Mouse (Mus musculus) forelimb bud, embryonic 11.5 days (tissue): Measurements from ENCODE around the gene Nrbp1.

Experiments
- DNase-seq: peaks from one replicate; pipeline ENCODE4 v3.0.0-alpha.2; 2012; ENCODE audit warnings: low read depth, low spot score

Gene Nrbp1

DNA sequence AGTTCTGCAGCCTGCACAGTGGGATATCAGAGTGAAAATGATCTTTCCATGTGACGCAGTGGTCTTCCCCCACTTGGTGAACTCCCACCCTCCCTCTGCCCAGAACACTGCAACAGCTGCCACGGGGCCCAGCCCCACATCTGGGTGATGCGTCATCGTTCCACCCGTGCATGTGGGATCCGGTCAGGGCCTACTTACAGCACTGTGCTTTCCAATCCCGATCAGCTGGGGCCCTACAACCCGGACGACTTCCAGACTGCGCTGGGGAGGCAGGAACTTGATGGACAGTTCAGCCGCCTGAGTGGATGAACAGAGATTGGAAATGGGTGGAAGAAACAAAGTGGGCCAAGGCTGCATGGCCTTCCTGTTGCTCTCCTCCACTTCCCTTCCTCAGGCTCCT lies 17.0 kb downstream of the Nrbp1 start:
- no peak for DNase-seq

DNA sequence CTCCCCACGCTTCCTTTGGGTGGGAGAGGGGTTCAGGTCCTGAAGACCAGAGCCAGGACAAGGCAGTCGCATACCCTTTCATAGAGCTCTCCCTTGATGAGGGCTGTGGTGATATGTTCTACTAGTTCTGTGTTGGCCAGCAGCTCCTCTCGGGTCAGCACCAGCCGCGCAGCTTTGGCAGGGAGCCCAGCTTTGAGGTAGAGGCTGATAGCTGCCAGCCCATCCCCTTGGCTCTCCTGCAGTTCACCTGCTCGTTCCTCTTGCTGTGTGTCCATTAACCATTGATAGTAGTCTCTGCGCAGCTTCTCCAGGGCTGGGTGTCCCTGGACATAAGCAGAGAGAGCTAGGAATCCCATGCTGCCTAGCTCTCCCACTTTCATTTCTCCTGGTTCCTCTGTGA lies 25.4 kb downstream of the Nrbp1 start:
- DNase-seq: no peak

DNA sequence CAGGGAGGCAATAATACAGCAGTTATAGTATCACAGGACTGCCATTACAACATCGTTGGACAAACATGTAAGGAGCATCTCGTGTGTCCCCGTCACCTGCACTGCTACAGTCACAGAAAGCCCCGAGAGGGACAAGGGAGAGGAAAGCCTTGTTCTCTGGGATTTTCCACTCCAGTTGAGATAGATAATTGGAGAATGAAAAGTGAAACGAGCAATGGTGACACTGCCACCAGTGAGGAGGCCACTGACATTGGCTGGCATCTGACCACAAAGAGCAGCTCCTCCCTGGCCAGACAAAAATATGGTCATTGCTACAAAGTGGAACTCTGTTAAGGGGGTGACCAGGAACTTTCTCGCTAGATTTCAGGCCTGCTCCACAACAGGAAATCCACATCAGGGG lies 27.0 kb downstream of the Nrbp1 start:
- DNase-seq: no peak

DNA sequence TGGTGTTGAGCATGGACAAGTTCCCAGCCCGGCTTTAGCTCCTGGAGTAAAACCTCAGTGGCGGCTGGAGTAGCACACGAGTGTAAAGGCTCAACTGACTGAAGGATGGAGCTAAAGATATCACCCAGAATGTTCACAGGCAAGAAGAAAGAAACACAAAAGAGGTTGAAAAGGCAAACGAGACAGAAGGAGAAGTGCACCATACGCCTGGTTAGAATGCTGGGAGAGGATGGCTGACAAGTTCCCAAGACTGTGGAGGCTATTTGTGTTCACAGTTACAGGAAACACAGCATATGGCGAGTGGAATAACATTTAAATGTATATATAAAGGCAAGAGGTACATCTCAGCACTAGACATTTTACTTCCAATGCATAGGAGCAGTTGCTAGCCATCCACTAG lies 32.4 kb downstream of the Nrbp1 start:
- no peak for DNase-seq

DNA sequence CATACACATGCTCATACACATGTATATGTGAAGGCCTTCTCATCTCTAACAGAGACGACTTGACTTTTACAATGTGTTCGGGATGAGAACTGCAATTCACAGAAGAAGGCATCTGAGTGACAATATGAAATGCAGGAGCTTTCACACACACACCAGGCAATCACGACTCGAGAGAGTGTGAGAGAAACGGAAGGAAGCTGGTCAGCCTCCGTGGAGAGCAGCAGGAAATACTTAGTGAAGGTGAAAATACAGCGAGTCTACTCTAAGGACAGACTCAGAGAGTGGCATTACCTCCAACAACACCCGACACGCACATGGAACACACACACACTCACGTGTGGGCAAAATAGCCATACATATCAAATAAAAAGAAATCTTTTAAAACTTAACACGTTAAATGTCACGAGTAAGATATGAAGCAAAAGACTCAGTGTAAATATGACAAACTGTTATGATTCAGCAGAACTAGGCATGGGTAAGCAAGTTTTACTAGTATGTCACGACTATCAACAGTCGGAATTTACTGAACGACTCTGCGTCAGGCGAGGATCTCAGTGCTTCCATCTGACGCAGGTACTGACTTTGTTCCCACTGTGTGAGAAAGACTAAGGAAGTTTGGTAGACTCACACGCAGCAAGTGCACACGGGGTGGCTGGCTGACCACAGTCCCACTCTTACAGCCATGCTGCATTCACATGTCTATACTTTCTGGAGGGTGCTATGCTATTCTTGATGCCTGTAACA lies 38.8 kb downstream of the Nrbp1 start:
- no peak for DNase-seq

DNA sequence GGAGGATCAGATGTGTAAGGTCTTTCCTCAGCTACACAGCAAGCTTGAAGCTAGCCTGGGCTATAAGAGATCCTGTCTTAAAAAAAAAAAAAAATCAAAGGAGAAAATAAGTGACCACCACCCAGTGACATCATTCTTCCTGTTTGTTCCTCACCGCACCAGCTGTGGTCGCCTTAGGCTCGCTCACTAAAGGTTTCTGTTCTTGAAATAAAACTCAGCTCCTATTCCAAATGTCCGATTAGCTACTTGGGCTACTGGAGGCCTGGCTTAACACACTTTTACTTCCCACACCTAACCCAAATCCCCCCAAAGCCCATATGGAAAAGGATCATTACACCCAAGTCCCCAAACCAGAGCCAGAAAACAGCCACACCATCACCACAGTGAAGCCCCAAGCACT lies 47.6 kb downstream of the Nrbp1 start:
- no peak for DNase-seq

GRCm38 (mm10) chr5:31288655-31289054 lies 48.0 kb downstream of the Nrbp1 start:
- DNase-seq: no peak

GRCm38 (mm10) chr5:31289626-31290230 lies 49.1 kb downstream of the Nrbp1 start:
- DNase-seq: no peak

DNA sequence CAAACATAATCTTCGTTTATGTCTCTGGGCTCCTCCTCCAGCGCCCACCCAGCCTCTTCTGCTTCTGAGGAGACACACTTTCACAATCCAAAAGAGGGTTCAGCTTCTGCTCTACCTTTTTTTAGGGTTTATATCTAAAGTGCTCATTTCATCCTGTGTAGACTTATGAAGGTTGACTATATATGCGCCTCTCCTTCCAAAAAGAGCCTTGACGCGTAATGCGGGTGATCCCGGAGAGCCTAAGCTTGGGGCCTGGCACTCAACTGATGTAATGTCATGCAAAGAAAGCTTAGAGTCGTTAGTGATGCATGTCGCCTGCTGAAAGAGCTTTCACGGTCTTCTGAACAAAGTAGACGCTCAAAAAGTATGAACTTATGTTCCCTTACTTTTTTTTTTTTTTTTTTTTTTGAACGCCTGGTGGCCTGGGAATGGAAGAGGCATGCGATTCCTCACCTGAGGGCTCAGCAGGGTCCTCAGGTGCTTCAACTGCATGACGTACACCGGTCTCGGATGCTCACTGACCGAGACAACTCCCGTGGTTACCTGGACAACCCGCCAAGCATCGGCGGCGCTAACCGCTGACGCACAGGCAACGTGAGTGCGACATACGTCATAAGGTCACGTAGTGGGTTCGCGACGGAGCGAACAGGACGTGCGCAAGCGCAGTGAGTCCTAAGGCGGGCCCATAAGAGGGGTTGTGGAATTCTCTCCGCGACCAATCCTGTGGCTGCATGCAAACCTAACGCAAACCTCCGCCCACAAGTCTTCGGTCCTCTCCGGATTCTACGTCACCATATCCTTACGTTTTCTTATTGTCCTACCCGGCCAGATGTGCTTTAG lies 50.1 kb downstream of the Nrbp1 start, which contains the start of gene Ift172:
Ift172 (minus strand) TSS at position 596 of the 840 bp plus-strand sequence.
- peak; percentile 100 for DNase-seq

DNA sequence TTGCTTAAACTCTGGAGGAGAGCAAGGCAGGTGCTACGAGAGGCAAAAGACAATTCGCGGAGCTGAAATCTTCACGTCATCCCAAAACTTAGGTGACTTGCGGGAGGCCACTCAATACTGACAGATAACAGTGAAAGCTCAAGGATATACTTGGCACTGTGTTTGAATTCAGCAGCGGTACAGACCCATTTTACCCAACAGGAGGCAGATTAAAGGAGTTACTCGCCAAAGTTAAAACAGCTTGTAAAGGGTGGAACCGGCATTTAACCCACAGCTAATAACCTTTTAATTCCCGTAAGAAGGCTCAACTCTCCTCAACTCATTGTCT lies 50.7 kb downstream of the Nrbp1 start:
- no peak for DNase-seq

GRCm38 (mm10) chr5:31294964-31295605 lies 54.4 kb downstream of the Nrbp1 start:
- DNase-seq: no peak

DNA sequence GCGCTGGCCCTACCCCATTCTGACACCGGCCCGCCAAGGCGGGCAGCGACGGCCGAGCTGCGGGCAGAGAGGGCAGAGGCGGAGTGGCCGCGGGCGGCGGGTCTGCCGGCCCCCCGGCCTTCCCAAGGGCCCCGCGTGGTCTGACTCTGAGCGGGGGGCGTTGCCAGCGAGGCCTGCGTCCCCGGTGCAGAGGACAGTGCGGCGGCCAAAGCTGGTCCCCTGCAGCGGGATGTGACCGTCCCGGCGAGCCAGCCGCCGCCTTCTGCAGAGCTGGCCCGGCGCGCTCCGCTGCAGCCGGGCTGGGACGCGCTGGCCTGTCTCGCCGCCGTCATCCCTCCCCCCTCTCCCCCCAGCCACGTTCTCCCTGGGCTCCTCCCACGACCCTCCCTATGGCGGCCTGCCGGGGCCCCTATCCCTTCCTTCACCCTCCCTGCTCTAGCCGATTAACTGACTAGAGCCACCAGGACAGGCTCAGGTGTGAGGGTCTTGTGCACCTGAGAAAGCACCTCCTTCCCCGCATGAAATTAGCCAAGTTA lies 55.0 kb downstream of the Nrbp1 start, which contains the start of gene Fndc4:
Fndc4 (minus strand) TSS at position 475 of the 536 bp plus-strand sequence.
- DNase-seq: peak; percentile 41

DNA sequence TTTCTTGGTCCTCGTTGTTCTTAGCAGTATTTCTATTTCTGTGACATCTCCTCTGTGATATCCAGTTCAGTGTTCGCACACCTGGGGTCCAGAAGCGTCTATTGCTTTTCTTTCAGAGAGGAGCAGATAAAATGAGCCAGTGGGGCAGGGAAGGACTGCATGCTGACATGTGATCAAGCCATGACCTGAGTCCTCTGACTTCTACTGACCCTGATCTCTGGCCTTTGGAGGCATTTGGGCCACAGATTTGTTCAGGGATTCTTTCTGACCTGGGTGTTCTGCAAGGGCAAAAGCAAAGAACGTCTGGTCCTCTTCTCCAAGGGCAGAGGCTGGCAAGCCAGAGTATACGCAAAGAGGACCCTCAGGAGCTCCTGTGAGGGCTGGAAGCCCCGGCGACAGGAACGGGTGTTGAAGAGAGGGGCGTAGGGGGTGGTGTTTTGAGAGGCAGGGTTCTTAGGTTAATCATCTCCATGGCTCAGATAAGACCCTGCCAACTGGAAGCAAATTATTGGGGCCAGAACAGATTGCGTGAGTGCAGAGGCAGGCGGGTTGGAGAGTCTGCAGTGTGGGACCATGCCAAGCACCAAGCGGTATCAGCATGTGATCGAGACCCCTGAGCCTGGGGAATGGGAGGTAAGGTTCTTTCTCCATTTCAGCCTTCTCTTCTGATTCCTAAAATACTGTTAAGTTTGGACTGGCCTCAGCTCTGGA lies 56.5 kb downstream of the Nrbp1 start, which contains the start of gene Gckr:
Gckr (plus strand) TSS at position 397 of the 711 bp plus-strand sequence.
- DNase-seq: no peak

- DNase-seq: no peak
Observed at GRCm38 (mm10) chr5:31297981-31298380, 57.3 kb downstream of the Nrbp1 start.

DNA sequence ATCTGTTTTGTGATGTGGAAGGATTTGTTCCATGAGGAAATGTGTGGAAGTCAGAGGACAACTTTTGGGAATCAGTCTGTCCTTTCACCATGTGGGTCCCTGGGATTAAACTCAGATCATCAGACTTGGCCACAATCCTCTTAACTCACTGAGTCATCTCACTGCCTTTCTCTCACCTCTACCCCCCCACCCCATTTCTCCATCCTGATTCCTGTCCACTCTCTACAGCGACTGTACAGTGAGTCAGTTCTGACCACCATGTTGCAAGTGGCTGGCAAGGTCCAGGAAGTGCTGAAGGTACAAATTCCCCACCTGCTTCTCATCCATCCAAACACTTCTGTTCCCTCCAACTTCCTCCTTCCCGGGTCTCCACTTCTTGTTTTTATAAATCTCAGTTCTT lies 57.8 kb downstream of the Nrbp1 start:
- no peak for DNase-seq
